Mouse (Mus musculus) brain, adult 2 months (tissue): Measurements from ENCODE around the gene Nr1i3.
"Not testable (repeated sequence)": the region's sequence is repeated elsewhere in the genome, so short reads cannot be mapped to it uniquely, and the experiment has no call there.

ENCODE experiments used
- DNase-seq: peaks from one replicate; pipeline ENCODE4 v3.0.0; 2011; ENCODE audit warnings: low read depth, low spot score

Gene Nr1i3

DNA sequence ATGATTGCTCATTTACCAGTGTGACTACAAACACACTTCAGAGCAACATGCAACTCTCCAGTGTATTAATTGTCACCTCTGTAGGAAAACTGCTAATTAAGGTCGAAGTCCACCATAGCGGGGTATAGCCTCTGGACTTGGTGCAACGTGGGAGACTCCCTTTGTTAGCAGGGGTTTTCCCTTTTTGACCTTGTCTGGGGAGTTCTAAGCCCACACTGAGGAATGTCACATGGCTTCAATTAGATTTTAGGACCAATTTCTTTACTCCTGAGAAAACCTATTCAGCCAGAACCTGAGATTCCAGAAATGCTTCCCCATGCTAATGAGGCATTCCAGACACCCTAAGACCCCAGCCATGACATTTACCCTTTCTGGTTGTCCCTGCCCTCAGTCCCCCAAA, 16.4 kb downstream of the Nr1i3 start:
- DNase-seq = no peak

DNA sequence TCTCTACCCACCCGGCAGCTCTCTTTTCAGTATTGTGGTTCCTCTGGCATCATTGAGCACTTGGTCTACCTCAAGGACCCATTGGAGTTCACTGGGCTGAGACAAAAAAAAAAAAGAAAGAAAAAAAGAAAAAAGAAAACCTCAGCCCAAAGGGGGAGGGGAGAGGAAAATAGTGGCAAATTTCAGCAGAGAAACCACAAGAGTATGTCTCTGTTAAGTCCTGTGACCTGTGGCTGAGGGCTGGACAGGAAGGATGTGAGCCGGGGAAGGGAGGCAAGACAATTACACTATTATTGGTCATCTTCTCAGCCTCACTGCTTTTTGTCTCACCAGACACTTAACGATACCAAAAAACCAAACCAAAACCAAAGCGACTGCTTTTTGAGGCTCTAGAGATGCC, 18.1 kb downstream of the Nr1i3 start:
- DNase-seq = no peak

DNA sequence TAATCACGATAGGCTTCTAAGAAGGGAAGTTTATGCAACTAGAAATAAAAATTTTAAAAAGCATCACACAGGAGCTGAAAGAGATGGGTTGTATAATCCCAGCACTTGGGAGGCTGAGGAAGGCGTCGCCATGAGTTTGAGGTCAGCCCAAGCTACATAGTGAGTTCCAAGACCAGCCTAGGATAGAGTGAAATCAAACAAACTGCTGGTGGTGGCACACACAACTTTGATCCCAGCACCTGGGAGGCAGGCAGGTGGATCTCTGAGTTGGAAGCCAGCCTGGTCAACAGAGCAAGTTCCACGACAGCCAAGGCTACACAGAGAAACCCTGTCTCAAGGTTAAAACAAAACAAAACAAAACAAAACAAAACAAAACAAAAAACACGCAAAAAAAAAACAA, 18.6 kb downstream of the Nr1i3 start:
- DNase-seq = no peak

DNA sequence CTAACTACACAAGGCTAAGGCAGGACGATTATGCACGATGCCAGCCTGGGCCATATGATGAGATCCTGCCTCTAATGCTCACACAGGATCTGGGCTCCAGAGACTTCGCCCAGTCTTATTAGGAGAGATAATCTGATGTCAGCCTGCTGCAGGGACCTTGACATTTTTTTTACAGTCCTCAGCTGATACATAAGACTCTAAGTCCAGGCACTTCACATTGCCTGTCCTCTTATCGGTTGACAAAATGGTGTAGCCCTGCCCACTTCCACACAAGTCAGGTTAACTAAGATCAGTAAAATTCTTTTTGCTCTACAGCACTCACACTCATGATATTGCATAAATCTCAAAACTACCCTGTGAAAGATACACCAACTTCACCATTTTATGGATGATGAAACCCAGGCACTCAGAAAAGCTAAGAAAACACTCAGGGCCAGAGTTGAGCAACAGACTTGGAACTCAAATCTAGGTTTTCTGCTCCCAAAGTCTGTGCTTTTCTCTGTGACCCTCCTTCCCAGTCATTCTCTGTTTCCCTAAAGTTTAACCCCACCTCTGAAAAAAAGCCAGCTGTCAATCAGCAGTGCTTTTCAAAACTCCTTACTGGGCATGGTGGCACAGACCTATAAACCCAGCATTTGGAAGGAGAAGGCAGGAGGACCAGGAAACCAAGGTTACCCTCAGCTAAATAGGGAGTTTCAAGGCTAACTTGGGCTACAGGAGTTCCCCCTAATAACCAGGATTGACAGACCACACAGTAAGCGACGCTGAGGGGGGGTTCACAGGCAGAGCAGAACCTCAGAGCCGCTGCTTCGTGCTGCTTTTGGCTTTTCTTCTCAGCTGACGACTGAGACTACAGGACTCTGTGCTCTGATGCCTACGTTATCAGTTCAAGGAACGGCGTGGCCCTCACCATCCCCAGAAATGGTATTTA, 19.3 kb downstream of the Nr1i3 start:
- no peak for DNase-seq

DNA sequence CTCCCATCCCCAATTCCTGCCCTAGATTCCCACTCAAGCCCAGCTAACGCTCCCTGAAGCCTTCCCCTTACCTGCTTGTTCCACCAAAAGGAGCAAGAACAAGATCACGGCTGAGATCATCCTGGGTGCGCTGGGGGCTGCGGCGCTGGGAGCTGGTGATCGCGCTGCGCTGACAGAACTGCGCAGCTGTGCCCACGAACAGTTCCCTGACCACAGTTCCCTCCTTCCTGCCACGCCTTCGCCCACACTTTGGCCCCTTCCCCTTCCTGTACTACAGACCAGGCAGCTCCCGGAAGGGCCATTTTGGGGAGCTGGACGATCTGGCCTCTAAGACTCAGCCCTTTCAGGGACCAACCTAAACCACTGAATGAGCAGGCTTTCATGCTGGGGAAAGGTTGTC, 20.4 kb downstream of the Nr1i3 start, which contains the start of gene Fcer1g:
TSS of gene Fcer1g (minus strand) at position 240 of the 400 bp plus-strand sequence.
- DNase-seq = no peak

DNA sequence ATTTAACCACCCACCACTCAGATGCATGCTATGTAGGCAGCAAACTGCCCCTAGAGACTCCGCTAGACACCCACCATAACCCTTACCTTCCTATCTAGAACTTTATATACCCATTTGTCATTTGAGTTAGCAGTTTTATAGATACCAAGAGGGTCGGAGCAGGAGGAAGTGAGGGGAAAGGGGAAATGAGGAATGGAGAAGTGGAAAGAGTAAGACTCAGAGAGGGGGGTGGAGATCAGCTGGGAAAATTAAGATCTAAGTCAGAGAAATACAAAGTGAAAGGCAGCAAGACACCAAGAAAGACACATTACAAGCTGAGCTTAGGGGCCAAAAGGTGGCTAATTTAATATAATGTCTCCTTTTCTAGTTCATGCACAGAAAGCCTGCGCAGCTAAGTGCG, 20.8 kb downstream of the Nr1i3 start:
- no peak for DNase-seq

DNA sequence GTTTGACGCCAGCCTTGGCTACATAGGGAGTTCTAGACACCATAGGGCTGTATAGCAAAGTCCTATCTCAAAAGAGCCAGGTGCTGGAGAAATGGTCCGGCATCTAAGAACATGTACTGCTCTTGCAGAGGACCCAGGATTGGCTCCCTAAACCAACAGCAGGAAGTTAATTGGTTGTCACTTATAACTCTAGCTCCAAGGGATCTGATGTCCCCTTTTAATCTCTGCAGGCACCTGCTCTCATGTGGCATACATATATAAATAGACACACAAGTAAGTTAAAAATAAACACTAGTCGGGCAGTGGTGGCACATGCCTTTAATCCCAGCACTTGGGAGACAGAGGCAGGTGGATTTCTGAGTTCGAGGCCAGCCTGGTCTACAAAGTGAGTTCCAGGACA, 22.0 kb downstream of the Nr1i3 start:
- DNase-seq = no peak

DNA sequence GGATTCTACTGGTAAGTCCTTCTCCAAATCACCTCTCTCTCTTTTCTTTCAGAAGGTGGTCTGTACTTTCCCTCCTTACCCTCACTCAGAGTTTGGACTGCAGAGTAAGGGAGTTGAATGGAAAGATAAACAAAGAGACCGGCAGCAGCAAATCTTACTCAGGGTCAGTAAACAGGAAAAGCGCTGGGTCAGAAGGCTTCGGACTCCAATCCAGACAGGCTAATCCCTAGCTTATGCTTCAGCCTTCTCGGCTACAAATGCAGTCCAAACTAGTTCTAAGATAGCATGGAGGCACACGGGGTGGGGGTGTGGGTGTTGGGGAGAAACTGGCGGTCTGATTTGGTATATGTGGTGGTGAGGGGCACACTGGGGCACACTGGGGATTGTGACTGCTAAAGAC, 23.7 kb downstream of the Nr1i3 start:
- DNase-seq = no peak

DNA sequence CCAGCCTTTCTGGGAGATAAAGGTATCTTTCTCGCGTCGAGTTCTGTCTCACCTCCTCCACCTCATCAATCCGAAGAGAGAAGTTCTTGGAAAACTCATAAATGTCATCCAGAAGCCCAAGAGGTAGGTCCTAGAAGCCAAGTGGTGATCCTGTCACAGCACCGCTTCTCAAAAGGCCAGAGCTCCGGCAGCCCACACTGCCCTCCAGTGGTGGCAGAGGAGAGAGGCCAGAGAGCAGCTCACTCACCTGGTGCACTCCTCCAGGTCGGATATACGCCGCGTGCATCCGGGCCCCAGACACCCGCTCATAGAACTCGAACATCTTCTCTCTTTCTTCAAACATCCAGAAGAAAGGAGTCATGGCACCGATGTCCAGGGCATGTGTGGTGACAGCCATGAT, 24.7 kb downstream of the Nr1i3 start:
- peak; percentile 62 for DNase-seq

DNA sequence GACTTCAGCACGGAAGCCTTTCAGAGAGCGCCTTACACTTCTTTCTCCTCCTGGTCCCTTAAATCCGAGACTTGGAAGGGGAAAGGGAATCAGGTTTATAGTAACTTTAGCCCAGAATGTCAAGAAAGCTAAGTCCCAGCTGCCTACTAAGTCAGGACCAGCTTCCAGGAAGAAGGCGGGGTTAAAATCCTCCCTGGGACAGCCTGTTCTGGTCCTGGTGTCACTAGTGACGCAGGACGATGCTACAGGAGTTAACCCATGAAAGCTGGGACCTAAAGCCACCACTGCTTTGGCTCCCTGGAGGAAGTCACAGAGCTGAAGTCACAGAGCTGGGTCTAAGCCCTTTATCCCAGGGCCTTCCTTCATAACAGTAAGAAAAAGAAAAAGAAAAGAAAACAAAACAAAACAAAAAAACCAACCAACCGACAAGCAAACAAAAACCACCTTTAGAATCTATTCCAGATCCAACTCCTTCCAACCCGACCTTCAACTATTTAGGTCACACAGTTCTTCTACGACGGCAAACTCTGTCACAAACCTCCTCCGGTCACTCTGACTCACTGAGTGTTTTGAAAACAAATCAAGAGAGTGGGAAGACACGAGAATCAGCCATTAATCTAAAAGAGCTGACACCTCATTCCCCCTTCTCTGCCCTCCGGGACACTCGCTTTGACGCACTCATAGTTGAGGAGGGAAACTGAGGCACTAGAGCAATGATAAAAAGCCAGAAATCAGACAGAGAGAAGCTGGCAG, 26.4 kb downstream of the Nr1i3 start:
- DNase-seq = no peak

DNA sequence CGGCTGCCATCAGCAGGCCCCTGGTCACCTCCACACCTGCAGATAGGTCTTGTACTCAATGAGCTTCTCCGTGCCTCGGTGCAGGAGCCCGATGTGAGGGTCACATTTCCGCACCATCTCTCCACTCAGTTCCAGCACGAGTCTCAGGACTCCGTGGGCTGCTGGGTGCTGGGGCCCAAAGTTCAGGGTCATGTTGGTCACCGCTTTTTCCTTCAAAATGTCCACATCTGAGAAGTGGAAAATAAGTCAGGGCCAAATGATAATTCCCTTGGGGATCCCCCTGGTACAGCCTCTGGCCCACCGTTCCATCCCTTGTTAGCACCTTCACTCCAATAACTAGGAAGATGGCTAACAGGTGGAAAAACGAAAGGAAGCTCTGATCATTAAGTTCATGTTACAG, 27.1 kb downstream of the Nr1i3 start:
- DNase-seq = no peak

DNA sequence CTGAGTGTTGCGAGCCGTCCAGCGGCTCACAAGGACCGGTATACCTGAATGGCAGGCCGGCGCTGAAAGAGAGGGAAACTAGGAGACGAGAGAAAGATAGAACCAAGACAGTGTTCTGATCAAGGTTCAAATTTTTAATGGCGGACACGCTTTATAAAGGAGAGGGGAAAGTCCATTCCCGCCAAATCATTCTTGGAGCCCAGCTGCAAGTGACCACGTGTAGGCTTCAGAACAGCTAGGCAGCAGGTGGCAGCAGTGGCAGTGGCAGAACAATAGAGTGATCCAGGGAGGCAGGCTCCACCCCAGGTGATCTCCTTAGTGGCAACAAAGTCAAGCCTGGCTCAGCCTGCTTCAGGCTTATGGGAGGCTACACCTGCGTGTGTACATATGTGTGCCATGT, 28.2 kb downstream of the Nr1i3 start:
- DNase-seq = not testable (repeated sequence)

DNA sequence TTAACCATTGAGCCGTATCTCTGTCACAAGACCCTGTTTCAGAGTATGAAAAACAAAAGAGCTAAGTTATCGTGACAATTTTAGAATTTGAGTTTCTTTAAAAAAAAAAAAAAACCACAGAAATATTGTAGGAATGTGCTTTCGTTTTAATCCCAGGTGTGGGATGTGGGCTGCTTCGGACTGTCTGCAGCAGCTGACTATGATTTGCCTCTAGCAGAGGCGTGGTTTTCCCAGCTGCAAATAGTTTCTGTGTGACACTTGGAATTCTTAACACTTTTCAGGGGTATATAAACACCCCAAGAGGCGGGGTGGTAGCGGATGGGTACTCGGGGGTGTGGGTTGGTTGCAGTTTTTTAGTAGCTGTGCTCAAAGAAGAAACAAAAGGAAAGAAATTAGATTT, 31.6 kb downstream of the Nr1i3 start:
- no peak for DNase-seq

DNA sequence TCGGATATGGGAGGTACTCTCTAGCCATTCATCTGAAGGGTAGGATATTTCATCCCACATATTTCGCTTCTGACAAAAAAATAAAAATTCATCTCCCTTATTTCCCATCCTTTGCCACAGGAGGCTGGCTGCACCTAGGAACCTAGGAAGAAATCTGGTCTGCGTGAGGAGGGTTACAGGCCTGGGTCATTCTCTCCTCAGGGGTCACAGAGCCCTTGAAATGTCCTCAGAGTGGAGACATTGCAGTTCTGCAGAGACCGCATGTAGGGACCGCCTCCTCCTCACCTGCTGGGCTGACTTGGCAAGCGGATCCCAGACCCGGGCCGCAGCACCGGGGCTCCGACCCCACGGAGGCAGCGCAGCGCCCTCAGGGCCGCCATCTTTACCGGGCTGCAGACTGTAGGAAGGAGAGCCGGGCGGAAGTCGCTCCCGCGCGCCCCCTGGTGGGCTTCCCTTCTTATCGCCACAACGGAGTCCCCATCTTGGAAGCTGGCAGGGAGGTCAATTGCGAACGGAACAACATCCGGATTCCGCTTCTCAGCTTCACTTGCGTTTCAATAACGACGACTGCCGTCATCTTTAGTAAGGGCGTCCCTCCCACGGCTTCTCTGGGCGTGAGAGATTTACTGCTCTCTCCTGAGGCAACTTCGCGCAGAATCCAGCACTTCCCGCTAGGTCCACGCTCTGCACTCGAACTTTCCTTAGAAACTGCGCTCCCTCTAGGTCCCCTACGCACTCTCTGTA, 33.1 kb downstream of the Nr1i3 start:
- DNase-seq = peak; percentile 100

DNA sequence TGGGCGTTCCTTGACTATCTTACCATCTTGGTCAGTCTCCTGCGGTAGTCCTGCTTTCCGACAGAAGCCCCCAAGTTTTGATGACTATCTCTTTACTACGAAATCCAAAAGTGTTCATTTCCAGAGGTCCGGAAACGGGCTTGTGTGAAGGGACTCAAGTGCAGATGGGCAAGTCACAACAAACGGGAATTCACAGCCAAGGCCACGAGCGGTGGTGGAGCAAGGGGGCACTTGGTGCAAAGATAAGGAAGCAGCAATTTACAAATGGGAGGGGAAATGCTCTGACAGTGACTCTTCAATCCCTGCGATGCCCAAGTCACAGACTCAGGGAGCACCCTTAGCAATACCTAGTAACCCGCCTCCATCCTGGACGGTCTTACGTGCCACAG, 33.7 kb downstream of the Nr1i3 start:
- DNase-seq = no peak

DNA sequence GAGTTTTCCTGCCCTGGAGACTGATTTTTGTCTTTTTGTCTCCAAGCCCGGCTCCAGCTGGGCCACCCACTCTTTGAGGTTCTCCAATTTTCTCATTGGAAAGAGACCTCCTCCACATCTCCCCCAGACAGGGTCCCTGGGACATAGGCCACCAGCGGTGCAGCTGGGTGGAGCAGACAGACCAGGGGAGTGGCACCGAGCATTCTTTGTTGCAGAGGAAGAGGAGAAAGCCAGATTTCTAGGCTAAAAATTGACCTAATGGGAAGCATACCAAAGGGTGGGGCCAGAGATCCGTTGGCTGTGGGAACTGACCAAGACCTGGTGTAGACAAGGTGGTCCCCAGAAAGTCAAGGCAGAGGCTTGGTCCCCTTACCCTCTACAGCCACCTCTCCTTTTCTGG, 34.1 kb downstream of the Nr1i3 start:
- no peak for DNase-seq

DNA sequence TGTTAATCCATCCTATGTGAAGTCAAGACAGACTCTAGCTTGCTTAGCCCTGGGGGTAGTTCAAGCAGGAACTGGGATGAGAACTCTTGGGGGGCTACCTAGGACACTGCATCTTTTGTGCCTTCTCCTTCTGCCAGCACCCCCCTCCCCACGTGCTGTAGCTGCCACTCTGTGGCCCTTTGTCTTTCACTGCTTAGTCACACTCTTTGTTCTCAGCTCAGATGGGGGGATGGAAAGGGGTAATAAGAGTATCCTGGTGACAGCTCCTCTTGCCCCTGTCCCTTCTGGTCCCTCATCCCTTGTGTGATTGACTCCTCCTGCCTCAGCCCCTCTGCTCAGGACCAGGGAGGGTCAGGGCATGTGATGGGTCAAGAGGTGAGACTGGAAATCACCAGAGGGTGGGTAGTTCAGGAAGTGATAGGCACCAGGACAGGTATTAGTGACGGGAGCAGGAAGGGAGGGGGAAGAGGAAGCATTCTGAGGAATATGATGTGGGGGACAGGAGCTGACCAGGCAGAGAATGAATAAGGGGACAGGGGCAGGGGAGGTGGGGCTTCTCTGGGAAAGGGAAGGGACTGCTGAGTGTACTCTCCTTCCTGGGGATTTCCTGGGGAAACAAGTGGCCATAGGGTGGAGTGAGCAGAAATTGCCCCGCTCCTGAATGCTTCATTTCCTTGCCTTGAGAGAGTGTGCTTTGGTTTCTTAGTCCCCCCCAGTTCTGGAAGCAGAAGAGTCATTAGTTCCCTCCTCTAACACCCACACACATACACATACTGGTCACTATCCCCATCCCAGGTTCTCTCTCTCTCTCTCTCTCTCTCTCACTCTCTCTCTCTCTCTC, 34.8 kb downstream of the Nr1i3 start:
- DNase-seq = peak; percentile 90

DNA sequence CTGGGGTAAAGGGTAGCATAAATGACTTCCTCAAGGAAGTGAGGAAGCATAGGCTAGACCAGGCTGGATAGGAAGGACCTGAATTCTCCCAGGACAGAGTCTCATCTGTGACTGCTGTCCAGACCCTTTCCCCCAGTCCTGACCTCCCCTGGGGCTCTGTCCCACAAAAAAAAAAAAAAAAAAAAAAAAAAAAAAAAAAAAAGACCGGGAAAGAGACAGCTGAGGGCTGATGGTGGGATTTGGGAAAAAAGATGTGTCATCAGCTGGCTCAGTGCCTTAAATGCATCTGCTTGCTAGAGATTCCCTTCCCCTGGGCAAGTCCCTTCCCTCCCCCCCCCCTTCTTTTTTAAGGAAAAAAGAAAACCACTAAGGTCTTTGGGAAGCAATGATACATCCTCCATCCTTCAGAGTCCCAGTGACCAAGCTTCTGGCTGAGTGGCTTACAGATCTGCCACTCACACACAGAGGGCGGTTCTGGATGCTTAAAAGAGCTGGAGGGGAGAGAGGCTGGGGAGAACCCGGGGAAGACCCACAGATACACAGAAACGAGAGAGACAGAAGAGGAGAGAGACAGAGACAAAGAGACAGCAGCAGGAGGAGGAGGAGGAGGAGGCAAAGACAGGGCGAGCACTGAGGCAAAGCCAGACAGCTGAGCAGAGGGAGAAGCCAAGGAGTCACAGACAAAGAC, 36.3 kb downstream of the Nr1i3 start, which contains the start of gene Adamts4:
TSS of gene Adamts4 (plus strand) at position 509 of the 688 bp plus-strand sequence.
- peak; percentile 90 for DNase-seq

DNA sequence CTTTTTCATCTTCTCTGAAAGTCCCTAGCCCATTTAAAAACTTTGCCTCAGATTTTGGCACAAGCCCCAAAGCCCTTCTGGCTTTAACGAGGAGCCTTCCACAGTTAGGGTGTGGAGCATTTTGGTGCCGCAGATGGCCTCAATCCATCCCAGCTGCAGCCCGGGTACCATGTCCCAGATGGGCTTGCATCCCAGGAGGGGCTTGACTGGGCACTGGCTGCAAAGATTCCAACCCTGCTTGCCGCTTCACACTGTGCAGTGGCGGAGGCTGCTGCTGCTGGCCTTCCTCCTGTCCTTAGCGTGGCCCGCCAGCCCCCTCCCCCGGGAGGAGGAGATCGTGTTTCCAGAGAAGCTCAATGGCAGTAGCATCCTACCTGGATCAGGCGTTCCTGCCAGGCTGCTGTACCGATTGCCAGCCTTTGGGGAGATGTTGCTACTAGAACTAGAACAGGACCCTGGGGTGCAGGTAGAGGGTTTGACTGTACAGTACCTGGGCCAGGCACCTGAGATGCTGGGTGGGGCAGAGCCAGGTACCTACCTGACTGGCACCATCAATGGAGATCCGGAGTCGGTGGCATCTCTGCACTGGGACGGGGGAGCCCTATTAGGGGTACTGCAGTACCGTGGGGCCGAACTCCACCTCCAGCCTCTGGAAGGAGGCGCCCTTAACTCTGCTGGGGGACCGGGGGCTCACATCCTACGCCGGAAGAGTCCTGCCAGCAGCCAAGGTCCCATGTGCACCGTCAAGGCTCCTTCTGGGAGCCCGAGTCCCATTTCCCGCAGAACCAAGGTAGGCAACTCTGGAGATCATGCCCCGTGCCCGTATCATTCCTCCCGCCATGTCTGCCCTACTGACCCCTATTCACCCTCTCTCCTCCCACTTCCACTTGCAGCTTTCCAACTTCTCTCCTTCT, 37.2 kb downstream of the Nr1i3 start, which contains the start of gene Ndufs2:
TSS of gene Ndufs2 (minus strand) at position 709 of the 914 bp plus-strand sequence.
- peak; percentile 52 for DNase-seq
